Mouse (Mus musculus) small intestine, adult 2 months (tissue): Measurements from ENCODE around the gene Lrrc4c.

Source experiments
- CTCF ChIP-seq: fragments of 200-500 bp; IDR thresholded peaks from 2 replicates; pipeline ENCODE4 v1.5.1; 2012; ENCODE audit warnings: low read depth, mild to moderate bottlenecking, control low read depth, inconsistent platforms, low read length, moderate library complexity, mixed read lengths; ENCODE audit not compliant: insufficient replicate concordance, insufficient read length; ENCODE audit errors: extremely low read depth
- POLR2A ChIP-seq: fragments of 200-500 bp; IDR thresholded peaks from 2 replicates; pipeline ENCODE4 v1.6.1; 2012; ENCODE audit warnings: low read depth, mild to moderate bottlenecking, control low read depth, inconsistent platforms, low read length, moderate library complexity

DNA sequence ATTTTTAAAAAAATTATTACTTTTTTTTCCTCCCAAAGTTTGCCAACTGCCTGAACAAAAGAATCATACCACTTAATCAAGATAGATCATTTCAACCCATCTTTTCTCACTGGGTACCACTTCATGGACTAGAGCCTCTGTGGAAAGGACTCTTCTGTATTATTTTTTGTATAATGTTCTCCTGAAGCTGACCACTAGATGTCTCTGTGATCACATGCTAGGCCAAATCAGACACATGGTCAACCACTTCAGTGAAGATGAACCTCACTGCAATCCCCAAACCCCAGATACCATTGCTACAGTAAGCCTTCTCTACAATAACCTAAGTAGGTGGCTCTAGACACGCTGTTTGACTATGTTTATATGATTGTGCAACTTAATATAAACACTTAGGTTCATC lies 19.4 kb downstream of the Lrrc4c start:
- TF ChIP-seq POLR2A = no peak
- no peak for TF ChIP-seq CTCF
